Mouse (Mus musculus): ENCODE measurements at regions not wholly inside any gene's neighbourhood (a gene's known extent, or its start where the extent isn't known, plus 50 kb on each side); places are given as distances from the start of the nearest gene placed in this dataset.

GRCm38 (mm10) chr16:75325296-75325695 lies 260.6 kb downstream of the Lipi start:
- intact Hi-C loops (cut with DNase I) = no loop called here

GRCm38 (mm10) chr16:75304743-75305142 lies 281.1 kb downstream of the Lipi start:
- intact Hi-C loops (cut with DNase I) = no loop called here

GRCm38 (mm10) chr16:75297416-75297815 lies 288.4 kb downstream of the Lipi start:
- intact Hi-C loops (cut with DNase I) = no loop called here

DNA sequence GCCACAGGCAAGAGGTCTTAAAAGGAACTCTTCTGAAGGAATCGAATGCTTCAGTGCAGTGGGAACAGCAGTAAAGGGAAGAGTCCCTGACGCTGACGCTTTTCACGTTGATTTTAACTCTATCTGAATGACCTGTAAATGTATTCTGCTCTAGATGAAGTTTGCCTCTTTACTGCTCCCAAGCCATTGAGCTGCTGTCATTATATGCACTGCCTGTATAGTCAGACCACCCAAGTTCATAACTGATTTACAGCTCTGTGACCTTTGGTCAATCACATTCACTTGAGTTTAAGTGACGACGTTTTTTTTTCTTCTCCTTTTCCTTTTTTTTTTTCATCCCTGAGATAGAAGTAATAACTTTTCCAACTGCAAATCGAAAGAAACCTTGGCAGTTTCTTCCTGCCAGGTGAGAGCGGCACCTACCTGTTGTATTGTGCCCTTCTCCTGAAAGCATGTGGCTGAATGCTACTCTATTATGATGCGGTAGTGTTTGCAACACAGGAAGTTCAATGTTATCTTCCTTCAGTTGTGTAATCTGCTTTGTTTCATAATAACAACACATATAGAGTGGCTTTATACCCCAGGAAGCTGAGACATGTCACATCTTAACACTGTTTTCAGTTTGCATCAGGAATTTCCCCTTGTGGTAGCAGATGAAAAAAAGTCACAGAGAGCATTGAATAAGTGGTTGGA lies 293.0 kb downstream of the Lipi start:
- intact Hi-C loops (cut with DNase I) = loop anchor here (5.0 kb wide), 1 partner anchor 69 kb away; no protein-coding TSS in a partner anchor

DNA sequence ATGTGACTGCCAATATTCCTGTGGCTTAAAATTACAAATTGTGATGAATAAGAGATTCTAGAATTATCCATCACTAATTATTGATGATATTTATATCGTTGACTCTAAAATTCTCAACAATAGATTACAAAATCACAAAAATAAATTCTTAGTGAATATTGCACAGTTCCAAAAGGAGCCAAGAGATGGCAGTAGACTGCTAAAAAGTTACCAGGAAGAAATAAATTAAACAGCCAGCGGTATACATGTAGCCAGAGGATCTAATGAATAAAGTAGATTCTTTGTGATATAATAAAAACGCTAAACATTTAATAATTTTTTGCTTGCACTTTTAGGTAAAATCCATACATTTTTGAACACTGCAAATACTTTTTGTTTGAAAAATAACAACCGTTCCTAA lies 294.7 kb downstream of the Lipi start:
- intact Hi-C loops (cut with DNase I) = loop anchor here (5.0 kb wide), 1 partner anchor 71 kb away; no protein-coding TSS in a partner anchor

- intact Hi-C loops (cut with DNase I) = no loop called here
Observed at GRCm38 (mm10) chr16:75287150-75287549, 298.7 kb downstream of the Lipi start.

- intact Hi-C loops (cut with DNase I) = no loop called here
Observed at GRCm38 (mm10) chr16:75285811-75286210, 300.1 kb downstream of the Lipi start.

DNA sequence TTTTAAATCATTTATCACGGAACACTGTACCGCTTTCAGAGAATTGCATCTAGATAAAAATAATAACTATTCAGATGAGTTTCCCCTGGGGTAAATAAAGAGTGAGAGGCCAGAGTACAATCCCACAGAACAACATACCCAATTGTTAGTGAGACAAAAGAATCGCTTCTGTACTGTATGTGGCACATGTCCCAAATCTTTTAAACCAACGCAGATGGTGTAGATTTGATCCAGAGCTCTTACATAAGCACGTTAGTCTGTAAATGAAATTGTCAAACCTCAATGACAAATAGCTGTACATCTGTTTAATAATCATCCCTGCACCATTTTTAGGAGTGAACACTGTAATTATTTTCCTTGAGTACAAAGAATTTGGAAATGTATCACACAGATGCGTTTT lies 322.0 kb downstream of the Lipi start:
- intact Hi-C loops (cut with DNase I) = no loop called here

GRCm38 (mm10) chr16:75254981-75255380 lies 330.9 kb downstream of the Lipi start:
- intact Hi-C loops (cut with DNase I) = no loop called here

DNA sequence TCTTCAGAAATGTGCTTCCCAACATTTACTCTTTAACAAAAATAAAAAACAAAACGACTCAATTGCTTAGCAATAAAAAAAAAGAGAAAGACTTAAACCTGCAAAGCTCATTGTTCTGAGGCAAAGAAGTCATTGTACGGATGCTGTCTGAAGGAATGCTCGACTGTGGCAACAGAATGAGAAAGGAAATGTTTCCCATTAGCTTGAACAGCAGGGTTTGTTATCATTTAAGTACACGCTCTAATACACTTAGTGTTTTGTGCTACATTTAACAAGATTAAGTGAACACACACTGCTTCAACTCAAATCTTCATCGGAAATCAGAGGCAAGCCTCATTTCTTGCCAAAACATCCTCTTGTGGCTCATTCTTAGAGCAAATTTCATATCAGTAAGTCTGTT lies 336.7 kb downstream of the Lipi start:
- intact Hi-C loops (cut with DNase I) = no loop called here

- intact Hi-C loops (cut with DNase I) = no loop called here
Observed at GRCm38 (mm10) chr16:75240383-75240782, 345.5 kb downstream of the Lipi start.

DNA sequence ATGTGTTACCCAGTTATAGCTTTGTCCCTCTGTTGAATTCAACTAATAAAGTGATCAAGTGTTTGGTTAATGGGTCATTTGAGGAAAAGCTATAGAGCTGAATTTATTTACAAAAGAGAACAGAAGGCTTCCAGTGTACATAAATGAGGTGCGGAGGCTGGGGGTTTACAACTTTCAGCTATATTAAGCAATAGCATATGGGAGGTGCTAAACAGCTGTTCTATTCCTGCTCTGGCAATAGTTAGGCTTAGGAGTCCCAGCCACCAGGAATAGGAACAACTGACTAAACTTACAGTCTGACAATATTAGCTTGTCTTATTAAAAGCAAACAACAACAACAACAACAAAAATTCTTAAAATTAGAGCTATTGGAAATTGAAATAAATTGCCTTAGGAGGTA lies 353.7 kb downstream of the Lipi start:
- intact Hi-C loops (cut with DNase I) = no loop called here

GRCm38 (mm10) chr16:75193404-75193803 lies 392.5 kb downstream of the Lipi start:
- intact Hi-C loops (cut with DNase I) = loop anchor here (5.0 kb wide), 1 partner anchor 336 kb away; no protein-coding TSS in a partner anchor

DNA sequence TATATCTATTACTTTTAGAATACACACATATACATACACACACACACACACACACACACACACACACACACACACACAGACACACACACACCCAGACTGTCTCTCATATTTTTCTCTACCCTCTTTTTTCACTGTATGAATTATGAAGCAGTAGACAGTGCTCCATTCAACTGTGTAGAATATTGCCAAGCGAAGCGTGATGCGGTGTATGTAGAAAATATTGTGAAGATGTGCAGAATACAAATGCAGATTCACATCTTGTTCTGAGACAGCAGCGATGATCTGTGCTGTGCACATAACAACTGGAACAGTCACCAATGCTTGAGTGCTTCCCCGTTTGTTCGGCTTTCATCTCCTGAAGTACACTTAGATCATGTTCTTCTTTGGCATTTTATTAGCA lies 395.5 kb downstream of the Lipi start:
- intact Hi-C loops (cut with DNase I) = loop anchor here (5.0 kb wide), 1 partner anchor 333 kb away; no protein-coding TSS in a partner anchor

- intact Hi-C loops (cut with DNase I) = no loop called here
Observed at GRCm38 (mm10) chr16:75166040-75166439, 419.8 kb downstream of the Lipi start.

- intact Hi-C loops (cut with DNase I) = no loop called here
Observed at GRCm38 (mm10) chr16:75164969-75165726, 420.7 kb downstream of the Lipi start.

GRCm38 (mm10) chr16:75159740-75160139 lies 426.1 kb downstream of the Lipi start:
- intact Hi-C loops (cut with DNase I) = no loop called here

DNA sequence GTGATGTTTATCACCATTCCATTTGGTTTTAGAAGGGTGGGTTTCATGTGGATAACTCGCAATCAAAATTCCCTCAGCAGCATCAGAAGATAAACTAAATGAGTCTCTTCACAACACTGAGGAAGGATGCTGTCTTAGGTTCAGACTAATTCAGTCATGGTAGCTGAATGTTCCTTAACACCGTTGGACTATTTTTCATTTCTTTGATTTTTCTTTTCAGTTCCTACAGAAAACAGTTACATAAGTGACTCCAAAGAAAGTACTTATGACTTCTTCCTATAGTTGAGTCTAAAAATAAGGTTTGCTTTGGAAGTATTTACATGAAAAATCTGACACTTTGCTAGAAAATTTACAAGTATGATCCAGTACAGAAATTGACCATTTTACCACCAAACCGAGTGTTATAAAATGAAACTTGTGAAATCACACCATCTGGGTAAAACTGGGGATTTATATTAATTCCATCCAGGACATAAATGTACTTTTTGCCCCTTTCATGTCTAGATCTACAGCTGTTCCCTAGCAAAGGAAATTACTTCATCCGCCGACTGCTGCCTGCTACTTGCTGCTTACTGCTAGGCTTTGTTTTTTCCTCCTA lies 430.3 kb downstream of the Lipi start:
- intact Hi-C loops (cut with DNase I) = no loop called here

All from adrenal gland (tissue).